Mouse (Mus musculus): ENCODE data around the gene Slc23a4. TPM values are rescaled to one million over a fixed set of nuclear protein-coding genes. Genes with fewer than 3 reads are reported as not detected.

Gene Slc23a4
- polyA plus RNA-seq, 1 experiment: 0.11 TPM

- TF ChIP-seq GATA1 (IDR thresholded peaks at IDR 0.05; ENCODE audit: low read length): no peak
Measured at GRCm38 (mm10) chr6:34939451-34939850, 48.8 kb downstream of the Slc23a4 start.

GRCm38 (mm10) chr6:34938929-34939325, 49.3 kb downstream of the Slc23a4 start:
- no peak for TF ChIP-seq GATA1 (IDR thresholded peaks at IDR 0.05; ENCODE audit: low read length)

- TF ChIP-seq GATA1 (IDR thresholded peaks at IDR 0.05; ENCODE audit: low read length): no peak
Measured at GRCm38 (mm10) chr6:34938280-34938928, 49.8 kb downstream of the Slc23a4 start.

GRCm38 (mm10) chr6:34936743-34937142, 51.5 kb downstream of the Slc23a4 start:
- TF ChIP-seq GATA1 (IDR thresholded peaks at IDR 0.05; ENCODE audit: low read length): no peak

- TF ChIP-seq GATA1 (IDR thresholded peaks at IDR 0.05; ENCODE audit: low read length): no peak
Measured at GRCm38 (mm10) chr6:34932633-34933032, 55.6 kb downstream of the Slc23a4 start.

- TF ChIP-seq GATA1 (IDR thresholded peaks at IDR 0.05; ENCODE audit: low read length): no peak
Measured at GRCm38 (mm10) chr6:34927594-34927993, 60.6 kb downstream of the Slc23a4 start.

- no peak for TF ChIP-seq GATA1 (IDR thresholded peaks at IDR 0.05; ENCODE audit: low read length)
Measured at GRCm38 (mm10) chr6:34927156-34927555, 61.0 kb downstream of the Slc23a4 start.

- TF ChIP-seq GATA1 (IDR thresholded peaks at IDR 0.05; ENCODE audit: low read length): no peak
Measured at GRCm38 (mm10) chr6:34921941-34922340, 66.3 kb downstream of the Slc23a4 start.

- no peak for TF ChIP-seq GATA1 (IDR thresholded peaks at IDR 0.05; ENCODE audit: low read length)
Measured at GRCm38 (mm10) chr6:34920631-34921030, 67.6 kb downstream of the Slc23a4 start.

- TF ChIP-seq GATA1 (IDR thresholded peaks at IDR 0.05; ENCODE audit: low read length): no peak
Measured at GRCm38 (mm10) chr6:34919956-34920355, 68.2 kb downstream of the Slc23a4 start, which contains the start of gene Stra8. TSS of gene Stra8 (plus strand) at chr6:34920163.

GRCm38 (mm10) chr6:34919146-34919545, 69.1 kb downstream of the Slc23a4 start:
- no peak for TF ChIP-seq GATA1 (IDR thresholded peaks at IDR 0.05; ENCODE audit: low read length)

GRCm38 (mm10) chr6:34914462-34914861, 73.7 kb downstream of the Slc23a4 start:
- no peak for TF ChIP-seq GATA1 (IDR thresholded peaks at IDR 0.05; ENCODE audit: low read length)

GRCm38 (mm10) chr6:34913341-34914040, 74.7 kb downstream of the Slc23a4 start:
- no peak for TF ChIP-seq GATA1 (IDR thresholded peaks at IDR 0.05; ENCODE audit: low read length)

- no peak for TF ChIP-seq GATA1 (IDR thresholded peaks at IDR 0.05; ENCODE audit: low read length)
Measured at GRCm38 (mm10) chr6:34910371-34911219, 77.6 kb downstream of the Slc23a4 start, which contains the start of gene Wdr91. TSS of gene Wdr91 (minus strand) at chr6:34910876.

- no peak for TF ChIP-seq GATA1 (IDR thresholded peaks at IDR 0.05; ENCODE audit: low read length)
Measured at GRCm38 (mm10) chr6:34909631-34910345, 78.4 kb downstream of the Slc23a4 start.
